Mouse (Mus musculus) adrenal gland, postnatal 4 days (tissue): Measurements from ENCODE around the gene Megf8. TPM values are rescaled to one million over a fixed set of nuclear protein-coding genes. Genes with fewer than 3 reads are reported as not detected.

Experiments used
- DNase-seq, 2 experiments: peaks; one replicate each; pipeline ENCODE4 v3.0.0; 2021 to 2022; ENCODE audit warnings: low spot score in 2 of 2, mixed read lengths in 2 of 2
- total RNA-seq, 2 experiments: library from RNA; stranded (reverse); gene quantifications; 2 replicates each; pipeline ENCODE4 v1.2.3; 2021

Megf8 gene
- total RNA-seq, 2 experiments from 2014 or later: 51.4 to 55.6 TPM

DNA sequence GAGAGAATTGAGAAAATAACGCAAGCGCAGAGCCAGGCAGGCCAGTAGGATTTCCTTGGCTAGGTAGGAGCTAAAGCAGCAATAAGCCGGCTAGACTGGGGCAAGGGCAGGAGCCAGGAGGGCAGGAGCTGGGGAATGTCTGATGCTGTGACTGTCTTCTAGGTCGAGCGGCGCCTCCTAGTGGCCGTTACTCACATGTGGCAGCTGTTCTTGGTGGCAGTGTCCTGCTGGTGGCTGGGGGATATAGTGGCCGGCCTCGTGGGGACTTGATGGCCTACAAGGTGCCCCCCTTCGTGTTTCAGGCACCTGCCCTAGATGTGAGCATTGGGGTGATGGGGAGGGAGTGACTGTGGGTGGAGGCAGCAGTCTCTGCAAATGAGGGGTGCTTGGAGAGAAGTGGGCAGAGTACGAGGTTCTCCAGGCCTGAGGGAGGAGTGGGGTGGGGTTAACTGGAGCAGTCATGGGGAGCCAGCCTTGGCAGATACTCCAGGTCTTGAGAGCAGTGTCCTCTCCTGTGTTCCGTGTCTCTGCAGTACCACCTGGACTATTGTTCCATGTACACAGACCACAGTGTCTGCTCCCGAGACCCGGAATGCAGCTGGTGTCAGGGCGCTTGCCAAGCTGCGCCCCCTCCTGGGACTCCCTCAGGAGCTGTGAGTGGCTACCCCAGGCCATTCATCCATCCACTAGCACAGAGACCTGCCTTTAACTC lies 16.8 kb downstream of the Megf8 start:
- peak; percentile 53 to 61 for DNase-seq

- no peak for DNase-seq
Measured at GRCm38 (mm10) chr7:25334472-25334871, 17.5 kb downstream of the Megf8 start.

- DNase-seq: no peak
Measured at GRCm38 (mm10) chr7:25339329-25339728, 22.4 kb downstream of the Megf8 start.

DNA sequence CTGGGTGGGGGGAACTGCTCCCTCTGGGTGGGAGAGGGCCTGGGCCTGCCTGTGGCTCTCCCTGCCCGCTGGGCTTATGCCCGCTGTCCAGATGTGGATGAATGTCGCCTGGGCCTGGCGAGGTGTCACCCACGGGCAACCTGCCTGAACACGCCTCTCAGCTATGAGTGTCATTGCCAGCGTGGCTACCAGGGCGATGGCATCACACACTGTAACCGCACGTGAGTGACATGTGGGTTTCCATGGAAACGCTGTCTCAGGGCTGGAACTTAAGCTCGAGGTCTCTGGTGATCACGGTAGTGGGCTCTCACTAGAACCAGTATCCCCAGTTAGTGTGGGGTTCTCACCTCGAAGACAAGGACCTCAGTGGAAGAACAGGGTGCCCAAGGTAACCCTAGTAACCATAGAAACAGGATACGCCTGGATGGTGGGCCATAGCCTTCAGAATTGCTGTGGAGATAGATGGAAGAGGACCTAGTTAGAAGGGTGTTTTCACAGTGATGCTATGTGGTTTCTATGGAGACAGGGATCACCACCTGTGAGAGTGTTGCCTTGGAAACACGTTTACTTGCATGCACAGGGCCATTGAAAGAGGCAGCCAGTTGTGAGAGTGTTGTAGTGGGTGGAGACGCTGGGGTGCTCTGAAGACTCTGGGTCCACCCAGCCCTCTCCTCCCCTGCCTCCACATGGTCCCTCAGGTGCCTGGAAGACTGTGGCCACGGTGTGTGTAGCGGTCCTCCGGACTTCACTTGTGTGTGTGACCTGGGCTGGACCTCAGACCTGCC lies 24.2 kb downstream of the Megf8 start:
- no peak for DNase-seq

DNA sequence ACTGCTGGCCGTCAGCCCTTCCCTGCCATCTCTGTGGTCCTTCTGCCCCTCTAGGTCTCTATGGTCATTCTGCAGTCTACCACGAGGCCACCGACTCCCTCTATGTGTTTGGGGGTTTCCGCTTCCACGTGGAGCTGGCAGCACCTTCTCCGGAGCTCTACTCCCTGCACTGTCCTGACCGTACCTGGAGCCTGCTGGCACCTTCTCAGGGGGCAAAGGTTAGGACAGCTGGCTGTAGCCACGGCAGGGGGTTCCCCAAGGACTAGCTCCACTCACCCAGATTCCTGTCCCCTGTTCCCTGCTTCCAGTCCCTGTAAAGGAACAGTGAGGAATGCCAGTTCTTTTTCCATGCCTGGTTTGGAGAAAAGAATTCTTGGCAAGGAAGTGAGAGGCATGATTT lies 31.9 kb downstream of the Megf8 start:
- no peak for DNase-seq

DNA sequence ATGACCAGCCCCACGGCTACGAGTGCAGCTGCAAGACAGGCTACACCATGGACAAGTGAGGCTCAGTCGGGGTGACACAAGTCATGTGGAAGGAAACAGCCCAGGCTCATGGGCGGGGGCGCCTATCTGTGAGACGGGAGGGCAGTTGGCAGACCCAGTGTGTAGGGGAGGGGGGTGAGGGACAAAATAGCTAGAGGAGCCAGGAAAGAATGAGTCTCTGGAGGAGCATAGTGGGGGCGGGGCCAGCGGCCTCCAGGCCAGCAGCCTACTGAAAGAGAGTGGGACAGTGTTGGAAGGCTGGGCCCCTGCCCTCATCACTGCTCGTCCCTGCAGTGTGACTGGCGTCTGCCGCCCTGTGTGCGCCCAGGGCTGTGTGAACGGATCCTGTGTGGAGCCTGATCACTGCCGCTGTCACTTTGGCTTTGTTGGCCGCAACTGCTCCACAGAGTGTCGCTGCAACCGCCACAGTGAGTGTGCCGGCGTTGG lies 41.8 kb downstream of the Megf8 start:
- no peak for DNase-seq

- DNase-seq: no peak
Measured at GRCm38 (mm10) chr7:25363151-25363550, 46.2 kb downstream of the Megf8 start.

GRCm38 (mm10) chr7:25363632-25364031 lies 46.7 kb downstream of the Megf8 start:
- DNase-seq: no peak

DNA sequence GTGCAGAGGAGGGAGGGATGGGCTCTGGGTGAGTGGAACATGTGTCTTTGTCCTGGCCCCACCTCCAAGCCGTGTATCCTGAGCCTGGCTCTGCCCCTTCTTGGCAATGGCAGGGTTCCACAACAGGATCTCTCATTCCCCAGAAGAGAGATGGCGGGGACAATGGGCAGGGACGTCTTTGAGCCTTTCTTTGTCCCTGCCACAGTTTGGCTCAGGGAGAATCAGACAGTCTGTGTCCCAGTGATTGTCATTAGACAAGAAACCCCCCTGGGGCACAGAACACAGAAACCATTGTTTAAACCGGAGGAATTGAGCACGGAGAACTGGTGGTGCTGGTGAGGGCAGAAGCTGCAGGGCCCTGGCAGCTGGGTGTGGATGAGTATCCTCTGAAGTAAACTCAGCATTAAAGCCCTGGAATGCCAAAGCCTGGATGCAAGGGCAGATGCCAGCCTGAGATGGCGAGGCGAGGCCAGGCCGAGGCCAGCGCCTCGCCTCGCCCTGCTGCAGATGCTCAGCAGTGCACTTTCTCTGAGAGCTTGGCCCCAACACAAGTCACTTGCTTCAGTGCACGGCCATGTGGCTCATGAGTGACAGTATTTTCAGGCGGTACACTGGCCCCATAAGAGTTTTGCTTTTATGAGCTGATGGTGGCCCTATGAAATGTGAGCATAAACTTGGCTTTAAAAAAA lies 49.1 kb downstream of the Megf8 start:
- DNase-seq: no peak

- DNase-seq: no peak
Measured at GRCm38 (mm10) chr7:25367632-25368293, 50.8 kb downstream of the Megf8 start.

DNA sequence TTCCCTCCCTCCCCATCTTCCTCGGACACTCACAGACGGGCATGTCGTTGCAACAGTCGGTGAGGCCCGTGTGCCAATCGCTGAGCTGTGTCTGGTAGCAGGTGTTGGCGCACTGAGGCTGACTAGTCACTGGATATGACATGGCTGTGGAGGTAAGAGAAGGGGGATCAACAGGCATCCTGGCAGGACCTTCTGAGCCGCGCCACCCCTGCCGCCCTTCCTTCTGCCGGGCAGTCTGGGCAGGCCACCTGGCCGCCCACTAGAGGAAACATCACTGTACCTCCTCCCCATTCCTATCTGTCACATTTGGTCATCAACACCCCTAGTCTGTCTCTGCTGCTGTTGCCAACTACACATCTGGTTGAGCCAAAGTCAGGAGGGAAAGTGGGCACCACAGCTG lies 51.4 kb downstream of the Megf8 start:
- no peak for DNase-seq

GRCm38 (mm10) chr7:25369058-25369749 lies 52.2 kb downstream of the Megf8 start, which contains the start of gene Cnfn:
Gene Cnfn (minus strand): TSS chr7:25369724.
- no peak for DNase-seq

- no peak for DNase-seq
Measured at GRCm38 (mm10) chr7:25372441-25372840, 55.5 kb downstream of the Megf8 start.

DNA sequence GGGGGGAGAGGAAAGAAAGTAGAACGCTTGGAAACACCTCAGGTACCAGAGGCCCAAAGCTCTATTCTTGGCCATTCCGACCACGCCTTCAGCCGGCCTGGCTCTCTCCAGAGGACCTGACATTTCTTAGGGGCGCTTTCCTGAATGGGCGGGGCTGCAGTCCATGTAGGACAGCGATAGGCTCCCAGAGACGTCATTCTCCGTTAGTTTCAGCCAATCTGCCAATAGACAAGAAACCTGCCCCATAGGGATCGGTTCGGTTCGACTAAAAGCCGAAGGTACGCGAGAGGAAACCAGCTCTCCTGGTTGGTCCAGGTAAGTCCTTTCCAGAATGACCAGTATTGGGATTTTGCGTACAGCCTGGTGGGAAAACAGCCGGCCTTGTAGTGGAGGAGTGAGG lies 59.6 kb downstream of the Megf8 start:
- DNase-seq: peak; percentile 69 to 73

GRCm38 (mm10) chr7:25377100-25377700 lies 60.2 kb downstream of the Megf8 start:
- no peak for DNase-seq

- DNase-seq: no peak
Measured at GRCm38 (mm10) chr7:25378181-25379100, 61.5 kb downstream of the Megf8 start.

- DNase-seq: no peak
Measured at GRCm38 (mm10) chr7:25379551-25380351, 62.8 kb downstream of the Megf8 start.
